Mouse (Mus musculus) liver, adult 2 months (tissue): ENCODE data around the gene Bcl11a.

Source experiments
- CTCF ChIP-seq: fragments of 200-500 bp; IDR thresholded peaks from 2 replicates; pipeline ENCODE4 v1.5.1; 2011; ENCODE audit warnings: low read depth, low read length, control low read depth
- POLR2A ChIP-seq: fragments of 200-500 bp; IDR thresholded peaks from 2 replicates; pipeline ENCODE4 v1.6.1; 2011; ENCODE audit warnings: low read length, control low read depth; ENCODE audit not compliant: insufficient read depth; ENCODE audit errors: extremely low read depth

- TF ChIP-seq CTCF: no peak
- TF ChIP-seq POLR2A: no peak
Observed at GRCm38 (mm10) chr11:24158026-24158425, 80.2 kb downstream of the Bcl11a start.
